In the genomic region with DNA sequence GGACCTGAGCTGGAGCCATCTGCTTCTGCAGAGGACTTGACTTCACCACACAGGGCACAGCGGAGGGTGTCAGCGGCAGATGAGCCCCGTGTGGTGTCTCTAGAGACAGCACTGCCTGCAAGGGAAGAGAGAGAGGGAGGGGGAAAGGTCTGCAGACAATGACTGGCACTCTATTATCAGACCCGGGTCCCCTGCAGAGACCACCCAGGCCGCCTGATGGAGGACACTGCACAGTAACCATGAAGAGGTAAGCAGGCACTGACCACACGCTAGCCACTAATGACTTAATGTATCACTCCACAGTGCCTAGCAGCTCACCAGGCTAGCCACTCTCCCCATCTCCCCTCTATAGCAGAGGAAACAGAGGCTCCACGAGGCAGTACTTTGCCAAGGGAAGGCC, we compare ENCODE assay signal across 22 mouse cellular contexts. TPM values are rescaled to one million over a fixed set of nuclear protein-coding genes. Genes with fewer than 3 reads are reported as not detected.
DNase-seq lines count a peak whose midpoint lies in the region; ATAC-seq and TF ChIP-seq lines count a peak whose summit lies in the region.
"Had no signal": no experiment of that assay in that cellular context is flagged by ENCODE, and none has a peak within 500 bp of the region (broad histone marks: within the 10 kb centered on the region; RNA-seq: fewer than 3 reads in every experiment).

No protein-coding gene starts in this region.

- no peak overlapping the region for H3K9ac ChIP-seq in forebrain, embryonic 12.5 days
- H3K9ac ChIP-seq in liver, embryonic 13.5 days: no peak overlapping the region
- no peak overlapping the region for H3K9ac ChIP-seq in midbrain, embryonic 13.5 days (replicated peaks)
- H3K9ac ChIP-seq in midbrain, embryonic 15.5 days: no peak overlapping the region
- 0 out of 2 replicates have a peak overlapping the region, but pooled peaks have one; percentile 13 for H3K9ac ChIP-seq in stomach, postnatal 0 days (ENCODE audit: low read length)
- H3K9ac ChIP-seq: forebrain, embryonic 15.5 days; heart, embryonic 13.5 days had no signal

- peaks cover 83% of the 10 kb centered on the region for H3K36me3 ChIP-seq in forebrain, embryonic 12.5 days (replicated peaks)
- peaks cover 71% of the 10 kb centered on the region for H3K36me3 ChIP-seq in forebrain, embryonic 10.5 days (replicated peaks)
- H3K36me3 ChIP-seq in liver, embryonic 13.5 days: peaks cover 23% of the 10 kb centered on the region
- H3K36me3 ChIP-seq in midbrain, embryonic 13.5 days: peaks cover 63% of the 10 kb centered on the region
- H3K36me3 ChIP-seq in midbrain, embryonic 15.5 days (replicated peaks): no peaks in the 10 kb centered on the region
- 0 out of 2 replicates have a peak, but pooled peaks cover 3% of the 10 kb centered on the region for H3K36me3 ChIP-seq in stomach, postnatal 0 days (ENCODE audit: control insufficient read depth, insufficient read depth, low read length)
- H3K36me3 ChIP-seq: G1E had no signal

- no peaks in the 10 kb centered on the region for H3K27me3 ChIP-seq in forebrain, embryonic 12.5 days
- no peaks in the 10 kb centered on the region for H3K27me3 ChIP-seq in forebrain, embryonic 10.5 days (ENCODE audit: poor library complexity, severe bottlenecking)
- H3K27me3 ChIP-seq in liver, embryonic 13.5 days: no peaks in the 10 kb centered on the region
- no peaks in the 10 kb centered on the region for H3K27me3 ChIP-seq in midbrain, embryonic 13.5 days
- H3K27me3 ChIP-seq in midbrain, embryonic 15.5 days (replicated peaks): no peaks in the 10 kb centered on the region
- H3K27me3 ChIP-seq in stomach, postnatal 0 days (ENCODE audit: control insufficient read depth, insufficient read depth, low read length): no peaks in the 10 kb centered on the region
- H3K27me3 ChIP-seq: forebrain, embryonic 15.5 days; heart, embryonic 13.5 days had no signal

- no peak for ATAC-seq in forebrain, embryonic 12.5 days (ENCODE audit: low FRiP score)
- ATAC-seq in liver, embryonic 13.5 days (ENCODE audit: low read depth): no peak
- 0 out of 2 replicates have a peak, but pooled peaks have one; percentile 15 for ATAC-seq in midbrain, embryonic 13.5 days
- no peak for ATAC-seq in midbrain, embryonic 15.5 days (replicated peaks)
- ATAC-seq in stomach, postnatal 0 days (ENCODE audit: low FRiP score, low TSS enrichment): no peak
- ATAC-seq: CD4-positive, CD25-positive, alpha-beta regulatory T cell, adult 4 months; forebrain, embryonic 15.5 days had no signal

- no peak for TF ChIP-seq CTCF in stomach, postnatal 0 days (IDR thresholded peaks at IDR 0.05; ENCODE audit: low read depth)

- H3K9me3 ChIP-seq in forebrain, embryonic 12.5 days: no peaks in the 10 kb centered on the region
- no peaks in the 10 kb centered on the region for H3K9me3 ChIP-seq in forebrain, embryonic 10.5 days
- no peaks in the 10 kb centered on the region for H3K9me3 ChIP-seq in liver, embryonic 13.5 days (replicated peaks)
- no peaks in the 10 kb centered on the region for H3K9me3 ChIP-seq in midbrain, embryonic 13.5 days
- no peaks in the 10 kb centered on the region for H3K9me3 ChIP-seq in midbrain, embryonic 15.5 days
- no peaks in the 10 kb centered on the region for H3K9me3 ChIP-seq in stomach, postnatal 0 days (ENCODE audit: control insufficient read depth, low read length)
- H3K9me3 ChIP-seq: embryonic facial prominence, embryonic 10.5 days; forebrain, embryonic 15.5 days; heart, embryonic 13.5 days had no signal

- peak overlapping the region; percentile 36; the same call in 1 of the 2 replicates for H3K27ac ChIP-seq in forebrain, embryonic 12.5 days
- no peak overlapping the region for H3K27ac ChIP-seq in forebrain, embryonic 10.5 days
- 0 out of 2 replicates have a peak overlapping the region, but pooled peaks have one; percentile 7 for H3K27ac ChIP-seq in liver, embryonic 13.5 days
- peak overlapping the region; percentile 10; the same call in 1 of the 2 replicates for H3K27ac ChIP-seq in midbrain, embryonic 13.5 days
- no peak overlapping the region for H3K27ac ChIP-seq in midbrain, embryonic 15.5 days
- H3K27ac ChIP-seq in stomach, postnatal 0 days (replicated peaks): no peak overlapping the region
- H3K27ac ChIP-seq: embryonic facial prominence, embryonic 10.5 days; forebrain, embryonic 15.5 days; heart, embryonic 13.5 days had no signal

- H3K4me1 ChIP-seq in forebrain, embryonic 12.5 days: 0 out of 2 replicates have a peak, but pooled peaks cover 6% of the 10 kb centered on the region
- peaks cover 6% of the 10 kb centered on the region; the same call in 1 of the 2 replicates for H3K4me1 ChIP-seq in forebrain, embryonic 10.5 days
- peaks cover 44% of the 10 kb centered on the region for H3K4me1 ChIP-seq in liver, embryonic 13.5 days (replicated peaks)
- peaks cover 8% of the 10 kb centered on the region; the same call in 1 of the 2 replicates for H3K4me1 ChIP-seq in midbrain, embryonic 13.5 days (replicated peaks)
- H3K4me1 ChIP-seq in midbrain, embryonic 15.5 days: no peaks in the 10 kb centered on the region
- no peaks in the 10 kb centered on the region for H3K4me1 ChIP-seq in stomach, postnatal 0 days (replicated peaks; ENCODE audit: control insufficient read depth, insufficient read depth)
- H3K4me1 ChIP-seq: embryonic facial prominence, embryonic 10.5 days had no signal

- 44% methylated on average over 7 of the region's 7 CpGs for WGBS in forebrain, embryonic 12.5 days
- WGBS in forebrain, embryonic 10.5 days: 43% methylated on average over 7 of the region's 7 CpGs
- WGBS in liver, embryonic 13.5 days (ENCODE audit: insufficient replicate concordance): 73% methylated on average over 7 of the region's 7 CpGs
- 28% methylated on average over 7 of the region's 7 CpGs for WGBS in midbrain, embryonic 13.5 days
- WGBS in midbrain, embryonic 15.5 days: 30% methylated on average over 7 of the region's 7 CpGs
- WGBS in stomach, postnatal 0 days: 49% methylated on average over 7 of the region's 7 CpGs

- no peak overlapping the region for H3K4me2 ChIP-seq in forebrain, embryonic 12.5 days
- H3K4me2 ChIP-seq in liver, embryonic 13.5 days: no peak overlapping the region
- no peak overlapping the region for H3K4me2 ChIP-seq in midbrain, embryonic 13.5 days (replicated peaks)
- H3K4me2 ChIP-seq in midbrain, embryonic 15.5 days: no peak overlapping the region
- no peak overlapping the region for H3K4me2 ChIP-seq in stomach, postnatal 0 days (replicated peaks; ENCODE audit: low read depth)
- H3K4me2 ChIP-seq: forebrain, embryonic 15.5 days; heart, embryonic 13.5 days had no signal

- no peak overlapping the region for H3K4me3 ChIP-seq in forebrain, embryonic 12.5 days (replicated peaks)
- no peak overlapping the region for H3K4me3 ChIP-seq in forebrain, embryonic 10.5 days
- H3K4me3 ChIP-seq in liver, embryonic 13.5 days (replicated peaks): no peak overlapping the region
- no peak overlapping the region for H3K4me3 ChIP-seq in midbrain, embryonic 13.5 days (replicated peaks)
- no peak overlapping the region for H3K4me3 ChIP-seq in midbrain, embryonic 15.5 days
- H3K4me3 ChIP-seq in stomach, postnatal 0 days (ENCODE audit: low read depth, low read length): no peak overlapping the region
- H3K4me3 ChIP-seq: embryonic facial prominence, embryonic 10.5 days; forebrain, embryonic 15.5 days; heart, embryonic 13.5 days had no signal

- TF ChIP-seq EP300 in stomach, postnatal 0 days (optimal IDR thresholded peaks at IDR 0.05): no peak

- no peak for DNase-seq in forebrain, embryonic 10.5 days (ENCODE audit: extremely low spot score, low spot score)
- DNase-seq in liver, embryonic 13.5 days: no peak
- no peak for DNase-seq in liver
- DNase-seq in stomach, postnatal 0 days (ENCODE audit: low spot score): no peak
- DNase-seq: adrenal gland, adult 8-10 months; adrenal gland, postnatal 36 days; B cell, adult 2 months; cerebellum, postnatal 10 days; gastrocnemius, postnatal 36 days; heart, adult 11 months; heart, postnatal 36 days had no signal

RNA-seq across cellular contexts. Expression of gene Orm2, which starts 8.6 kb away (rescaled TPM):
- not detected in 2 replicates for polyA plus RNA-seq in forebrain, embryonic 12.5 days (2016; fragmentation: Nextera tagmentation; extraction: Ambion mirVana)
- polyA plus RNA-seq in forebrain, embryonic 10.5 days (2016; fragmentation: Nextera tagmentation; extraction: Ambion mirVana): not detected in 2 replicates
- polyA plus RNA-seq in liver, embryonic 13.5 days (2015; fragmentation: Nextera tagmentation; extraction: Ambion mirVana): not detected in 2 replicates
- polyA plus RNA-seq in midbrain, embryonic 13.5 days (2015; fragmentation: Nextera tagmentation; extraction: Ambion mirVana): not detected in 2 replicates
- not detected in 2 replicates for polyA plus RNA-seq in midbrain, embryonic 15.5 days (2015; fragmentation: Nextera tagmentation; extraction: Ambion mirVana)
- polyA plus RNA-seq in stomach, postnatal 0 days (2015; fragmentation: Nextera tagmentation; extraction: Ambion mirVana): not detected in 2 replicates
- polyA plus RNA-seq: cerebellum, adult 2 months; embryonic facial prominence, embryonic 10.5 days; embryonic facial prominence, embryonic 14.5 days; forebrain, embryonic 15.5 days; G1E; heart, embryonic 13.5 days; heart, postnatal 0 days had no signal

RNA-seq across cellular contexts. Expression of gene Orm3, which starts 14.9 kb away (rescaled TPM):
- polyA plus RNA-seq in forebrain, embryonic 12.5 days (2016; fragmentation: Nextera tagmentation; extraction: Ambion mirVana): not detected in 2 replicates
- polyA plus RNA-seq in forebrain, embryonic 10.5 days (2016; fragmentation: Nextera tagmentation; extraction: Ambion mirVana): not detected in 2 replicates
- not detected in 2 replicates for polyA plus RNA-seq in liver, embryonic 13.5 days (2015; fragmentation: Nextera tagmentation; extraction: Ambion mirVana)
- polyA plus RNA-seq in midbrain, embryonic 13.5 days (2015; fragmentation: Nextera tagmentation; extraction: Ambion mirVana): not detected in 2 replicates
- not detected in 2 replicates for polyA plus RNA-seq in midbrain, embryonic 15.5 days (2015; fragmentation: Nextera tagmentation; extraction: Ambion mirVana)
- polyA plus RNA-seq in stomach, postnatal 0 days (2015; fragmentation: Nextera tagmentation; extraction: Ambion mirVana): not detected in 2 replicates
- polyA plus RNA-seq: cerebellum, adult 2 months; embryonic facial prominence, embryonic 10.5 days; embryonic facial prominence, embryonic 14.5 days; forebrain, embryonic 15.5 days; G1E; heart, embryonic 13.5 days; heart, postnatal 0 days had no signal

RNA-seq across cellular contexts. Expression of gene Orm1, which starts 26.5 kb away (rescaled TPM):
- not detected in 2 replicates for polyA plus RNA-seq in forebrain, embryonic 12.5 days (2016; fragmentation: Nextera tagmentation; extraction: Ambion mirVana)
- polyA plus RNA-seq in forebrain, embryonic 10.5 days (2016; fragmentation: Nextera tagmentation; extraction: Ambion mirVana): not detected in 2 replicates
- polyA plus RNA-seq in liver, embryonic 13.5 days (2015; fragmentation: Nextera tagmentation; extraction: Ambion mirVana): not detected in 2 replicates
- not detected in 2 replicates for polyA plus RNA-seq in midbrain, embryonic 13.5 days (2015; fragmentation: Nextera tagmentation; extraction: Ambion mirVana)
- polyA plus RNA-seq in midbrain, embryonic 15.5 days (2015; fragmentation: Nextera tagmentation; extraction: Ambion mirVana): not detected in 2 replicates
- polyA plus RNA-seq in stomach, postnatal 0 days (2015; fragmentation: Nextera tagmentation; extraction: Ambion mirVana): 16.3 and 17.4 TPM in 2 replicates
- polyA plus RNA-seq: CD4-positive, CD25-positive, alpha-beta regulatory T cell, adult 4 months; cerebellum, adult 2 months; embryonic facial prominence, embryonic 10.5 days; forebrain, embryonic 15.5 days; G1E; heart, embryonic 13.5 days; heart, postnatal 0 days had no signal

RNA-seq across cellular contexts. Expression of gene Akna, which starts 32.3 kb away (rescaled TPM):
- 24.6 and 29.3 TPM in 2 replicates for polyA plus RNA-seq in forebrain, embryonic 12.5 days (2016; fragmentation: Nextera tagmentation; extraction: Ambion mirVana)
- 10.2 and 13.1 TPM in 2 replicates for polyA plus RNA-seq in forebrain, embryonic 10.5 days (2016; fragmentation: Nextera tagmentation; extraction: Ambion mirVana)
- polyA plus RNA-seq in liver, embryonic 13.5 days (2015; fragmentation: Nextera tagmentation; extraction: Ambion mirVana): 3.0 and 3.8 TPM in 2 replicates
- 10.7 and 11.8 TPM in 2 replicates for polyA plus RNA-seq in midbrain, embryonic 13.5 days (2015; fragmentation: Nextera tagmentation; extraction: Ambion mirVana)
- 7.0 and 7.7 TPM in 2 replicates for polyA plus RNA-seq in midbrain, embryonic 15.5 days (2015; fragmentation: Nextera tagmentation; extraction: Ambion mirVana)
- polyA plus RNA-seq in stomach, postnatal 0 days (2015; fragmentation: Nextera tagmentation; extraction: Ambion mirVana): 2.0 and 2.2 TPM in 2 replicates

Comparison
In these comparisons a context has a peak if more than half of its experiments do, and no peak if none do; other contexts are left out.
1. H3K27ac ChIP-seq: peak in forebrain, embryonic 12.5 days (single experiment), liver, embryonic 13.5 days (single experiment) and midbrain, embryonic 13.5 days (single experiment); none in forebrain, embryonic 10.5 days (single experiment), midbrain, embryonic 15.5 days (single experiment) and stomach, postnatal 0 days (single experiment).
2. RNA of gene Orm1, which starts 26.5 kb away (polyA plus RNA-seq): 16.3 to 17.4 TPM in stomach, postnatal 0 days; not detected in liver, embryonic 13.5 days, not detected in forebrain, embryonic 12.5 days, not detected in forebrain, embryonic 10.5 days, not detected in midbrain, embryonic 13.5 days and not detected in midbrain, embryonic 15.5 days; every median in the first group is over 10 times any median in the second.